8 mouse cellular contexts compared by ENCODE assay signal in genomic region chr5:33689221-33689844, GRCm38 (mm10). TPM values are rescaled to one million over a fixed set of nuclear protein-coding genes. Genes with fewer than 3 reads are reported as not detected.
DNase-seq lines count a peak whose midpoint lies in the region; ATAC-seq and TF ChIP-seq lines count a peak whose summit lies in the region.

No protein-coding gene starts in this region.

- peak; percentile 65 for DNase-seq in left cerebral cortex, postnatal 4 days
- DNase-seq in left cerebral cortex, postnatal 14 days (ENCODE audit: low spot score in 2 of 2), result no peak
- DNase-seq in heart, adult 8-10 months (ENCODE audit: low spot score), result peak; percentile 33
- DNase-seq in limb, embryonic 14.5 days (ENCODE audit: low spot score), result no peak

- H3K9ac ChIP-seq in limb, embryonic 14.5 days (ENCODE audit: low read depth, low read length, severe bottlenecking), result peak overlapping the region; percentile 34; the same call in 1 of the 2 replicates
- H3K9ac ChIP-seq in neural tube, embryonic 15.5 days (replicated peaks), result no peak overlapping the region

- no peak for TF ChIP-seq POLR2A in limb, embryonic 14.5 days (IDR thresholded peaks at IDR 0.05; ENCODE audit: borderline replicate concordance, extremely low read depth, insufficient read depth, insufficient read length)

- no peak for ATAC-seq in limb, embryonic 14.5 days (ENCODE audit: low FRiP score, low read depth)
- ATAC-seq in neural tube, embryonic 15.5 days (ENCODE audit: low FRiP score), result peak; percentile 83
- ATAC-seq in frontal cortex, adult (ENCODE audit: low TSS enrichment), result no peak
- no peak for ATAC-seq in megakaryocyte progenitor cell, adult 5-6 weeks (replicated peaks; ENCODE audit: poor library complexity)
- no peak for ATAC-seq in inflammation-experienced regulatory T-cells, adult 6 months

- intact Hi-C loops in left cerebral cortex, postnatal 4 days (cut with DNase I), result loop anchor here (5.0 kb wide), 1 partner anchor 38 kb away; no protein-coding TSS in a partner anchor
- intact Hi-C loops in left cerebral cortex, postnatal 14 days (cut with DNase I), result loop anchor here (10.0 kb wide), 1 partner anchor 265 kb away; no protein-coding TSS in a partner anchor

- peak overlapping the region; percentile 10; the same call in 1 of the 2 replicates for H3K4me2 ChIP-seq in limb, embryonic 14.5 days (replicated peaks; ENCODE audit: low read depth, low read length, severe bottlenecking)
- peak overlapping the region; percentile 23; the same call in 1 of the 2 replicates for H3K4me2 ChIP-seq in neural tube, embryonic 15.5 days

- 38% methylated on average over 16 of the region's 20 CpGs for WGBS in limb, embryonic 14.5 days
- WGBS in neural tube, embryonic 15.5 days, result 8% methylated on average over 20 of the region's 20 CpGs

- no peak overlapping the region for H3K27ac ChIP-seq in limb, embryonic 14.5 days (replicated peaks; ENCODE audit: low read depth, low read length)
- H3K27ac ChIP-seq in neural tube, embryonic 15.5 days (replicated peaks), result peak overlapping the region; percentile 78

- H3K27me3 ChIP-seq in limb, embryonic 14.5 days (ENCODE audit: control insufficient read depth, insufficient read depth, low read length), result no peaks in the 10 kb centered on the region
- peaks cover 15% of the 10 kb centered on the region for H3K27me3 ChIP-seq in neural tube, embryonic 15.5 days (replicated peaks)

- no peaks in the 10 kb centered on the region for H3K36me3 ChIP-seq in limb, embryonic 14.5 days (ENCODE audit: control insufficient read depth, insufficient read depth, low read length)
- no peaks in the 10 kb centered on the region for H3K36me3 ChIP-seq in neural tube, embryonic 15.5 days

- H3K9me3 ChIP-seq in limb, embryonic 14.5 days (ENCODE audit: control insufficient read depth, low read length), result no peaks in the 10 kb centered on the region
- no peaks in the 10 kb centered on the region for H3K9me3 ChIP-seq in neural tube, embryonic 15.5 days (replicated peaks)

- peaks cover 48% of the 10 kb centered on the region for H3K4me1 ChIP-seq in limb, embryonic 14.5 days (ENCODE audit: control insufficient read depth, insufficient read depth, low read length)
- peaks cover 36% of the 10 kb centered on the region for H3K4me1 ChIP-seq in neural tube, embryonic 15.5 days

- H3K4me3 ChIP-seq in limb, embryonic 14.5 days (replicated peaks; ENCODE audit: low read length), result no peak overlapping the region
- no peak overlapping the region for H3K4me3 ChIP-seq in neural tube, embryonic 15.5 days (replicated peaks)

RNA-seq across cellular contexts. Expression of gene Tmem129, which starts 31.1 kb away (rescaled TPM):
- total RNA-seq in left cerebral cortex, postnatal 4 days (2021), result 10 to 100 TPM; 15.2 to 17.6 TPM
- total RNA-seq in left cerebral cortex, postnatal 14 days (2021), result 10 to 100 TPM; 24.9 to 26.7 TPM
- 10 to 100 TPM; 20.4 to 22.2 (median 21.9) TPM for total RNA-seq in heart, adult 8-10 months (2022)
- polyA plus RNA-seq in limb, embryonic 14.5 days (2012; rRNA removed), result 49.9 and 68.5 TPM in 2 replicates
- 44.9 and 49.3 TPM in 2 replicates for polyA plus RNA-seq in limb, embryonic 14.5 days (2014; fragmentation: Nextera tagmentation; extraction: Ambion mirVana)
- 27.7 and 29.7 TPM in 2 replicates for polyA plus RNA-seq in neural tube, embryonic 15.5 days (2015; fragmentation: Nextera tagmentation; extraction: Ambion mirVana)
- 15.9 and 17.5 TPM in 2 replicates for total RNA-seq in megakaryocyte progenitor cell, adult 5-6 weeks (2015)
- 17.8 and 23.7 TPM in 2 replicates for total RNA-seq in megakaryocyte progenitor cell, adult 5-6 weeks (2017)
- polyA plus RNA-seq in inflammation-experienced regulatory T-cells, adult 6 months (2017; shearing (Covaris generic)), result 10 to 100 TPM; 26.3 to 33.7 (median 32.2) TPM

RNA-seq across cellular contexts. Expression of gene Tacc3, which starts 31.4 kb away (rescaled TPM):
- 10 to 100 TPM; 14.9 to 15.3 TPM for total RNA-seq in left cerebral cortex, postnatal 4 days (2021)
- 10 to 100 TPM in 1 of 2 experiments, 1 to 10 TPM in 1; 9.1 to 11.2 TPM for total RNA-seq in left cerebral cortex, postnatal 14 days (2021)
- 1 to 10 TPM; 1.6 to 3.1 (median 2.1) TPM for total RNA-seq in heart, adult 8-10 months (2022)
- 84.3 and 103 TPM in 2 replicates for polyA plus RNA-seq in limb, embryonic 14.5 days (2012; rRNA removed)
- polyA plus RNA-seq in limb, embryonic 14.5 days (2014; fragmentation: Nextera tagmentation; extraction: Ambion mirVana), result 147 and 154 TPM in 2 replicates
- 27.5 and 61.7 TPM in 2 replicates for polyA plus RNA-seq in neural tube, embryonic 15.5 days (2015; fragmentation: Nextera tagmentation; extraction: Ambion mirVana)
- 180 and 190 TPM in 2 replicates for total RNA-seq in megakaryocyte progenitor cell, adult 5-6 weeks (2015)
- 184 and 199 TPM in 2 replicates for total RNA-seq in megakaryocyte progenitor cell, adult 5-6 weeks (2017)
- 100 to 1,000 TPM in 1 of 3 experiments, 10 to 100 TPM in 2; 19.1 to 147 (median 22.1) TPM for polyA plus RNA-seq in inflammation-experienced regulatory T-cells, adult 6 months (2017; shearing (Covaris generic))

RNA-seq across cellular contexts. Expression of gene Fgfr3, which starts 32.1 kb away (rescaled TPM):
- 10 to 100 TPM; 59.3 to 59.7 TPM for total RNA-seq in left cerebral cortex, postnatal 4 days (2021)
- total RNA-seq in left cerebral cortex, postnatal 14 days (2021), result 100 to 1,000 TPM; 109 to 111 TPM
- 10 to 100 TPM in 2 of 4 experiments, 1 to 10 TPM in 2; 5.7 to 10.7 (median 9.3) TPM for total RNA-seq in heart, adult 8-10 months (2022)
- 143 and 179 TPM in 2 replicates for polyA plus RNA-seq in limb, embryonic 14.5 days (2012; rRNA removed)
- 27.5 and 32.9 TPM in 2 replicates for polyA plus RNA-seq in limb, embryonic 14.5 days (2014; fragmentation: Nextera tagmentation; extraction: Ambion mirVana)
- polyA plus RNA-seq in neural tube, embryonic 15.5 days (2015; fragmentation: Nextera tagmentation; extraction: Ambion mirVana), result 36.0 and 43.6 TPM in 2 replicates
- 0.39 TPM in 1 of 2 replicates, not detected in the other for total RNA-seq in megakaryocyte progenitor cell, adult 5-6 weeks (2015)
- total RNA-seq in megakaryocyte progenitor cell, adult 5-6 weeks (2017), result 1.0 TPM in 1 of 2 replicates, not detected in the other
- polyA plus RNA-seq in inflammation-experienced regulatory T-cells, adult 6 months (2017; shearing (Covaris generic)), result not detected

RNA-seq across cellular contexts. Expression of gene Slbp, which starts 37.0 kb away (rescaled TPM):
- 10 to 100 TPM; 36.1 to 39.2 TPM for total RNA-seq in left cerebral cortex, postnatal 4 days (2021)
- 10 to 100 TPM; 23.6 to 27.7 TPM for total RNA-seq in left cerebral cortex, postnatal 14 days (2021)
- 10 to 100 TPM in 2 of 4 experiments, 1 to 10 TPM in 2; 8.8 to 12.0 (median 10.6) TPM for total RNA-seq in heart, adult 8-10 months (2022)
- polyA plus RNA-seq in limb, embryonic 14.5 days (2012; rRNA removed), result 110 and 148 TPM in 2 replicates
- 190 and 199 TPM in 2 replicates for polyA plus RNA-seq in limb, embryonic 14.5 days (2014; fragmentation: Nextera tagmentation; extraction: Ambion mirVana)
- polyA plus RNA-seq in neural tube, embryonic 15.5 days (2015; fragmentation: Nextera tagmentation; extraction: Ambion mirVana), result 120 and 157 TPM in 2 replicates
- 206 and 223 TPM in 2 replicates for total RNA-seq in megakaryocyte progenitor cell, adult 5-6 weeks (2015)
- total RNA-seq in megakaryocyte progenitor cell, adult 5-6 weeks (2017), result 253 and 266 TPM in 2 replicates
- 100 to 1,000 TPM; 121 to 329 (median 129) TPM for polyA plus RNA-seq in inflammation-experienced regulatory T-cells, adult 6 months (2017; shearing (Covaris generic))

RNA-seq across cellular contexts. Expression of gene Gm9903, which starts 59.6 kb away (rescaled TPM):
- under 1 TPM; 0.20 to 0.86 TPM for total RNA-seq in left cerebral cortex, postnatal 4 days (2021)
- total RNA-seq in left cerebral cortex, postnatal 14 days (2021), result 1 to 10 TPM in 1 of 2 experiments, under 1 TPM in 1; 0.72 to 1.3 TPM
- 1 to 10 TPM in 2 of 4 experiments, under 1 TPM in 2; 0.87 to 1.1 (median 1.0) TPM for total RNA-seq in heart, adult 8-10 months (2022)
- polyA plus RNA-seq in limb, embryonic 14.5 days (2012; rRNA removed), result 0.78 and 0.80 TPM in 2 replicates
- polyA plus RNA-seq in limb, embryonic 14.5 days (2014; fragmentation: Nextera tagmentation; extraction: Ambion mirVana), result 0.73 and 0.89 TPM in 2 replicates
- polyA plus RNA-seq in neural tube, embryonic 15.5 days (2015; fragmentation: Nextera tagmentation; extraction: Ambion mirVana), result 0.59 and 0.83 TPM in 2 replicates
- 0.37 and 0.74 TPM in 2 replicates for total RNA-seq in megakaryocyte progenitor cell, adult 5-6 weeks (2015)
- 1.1 TPM in 1 of 2 replicates, not detected in the other for total RNA-seq in megakaryocyte progenitor cell, adult 5-6 weeks (2017)
- polyA plus RNA-seq in inflammation-experienced regulatory T-cells, adult 6 months (2017; shearing (Covaris generic)), result under 1 TPM; 0.63 to 0.82 (median 0.66) TPM

Comparison
In these comparisons a context has a peak if more than half of its experiments do, and no peak if none do; other contexts are left out.
1. DNase-seq: peak in left cerebral cortex, postnatal 4 days (single experiment) and heart, adult 8-10 months (single experiment); none in left cerebral cortex, postnatal 14 days (0 of 2) and limb, embryonic 14.5 days (single experiment).
2. RNA of gene Tacc3, which starts 31.4 kb away (total RNA-seq): 180 to 199 TPM in megakaryocyte progenitor cell, adult 5-6 weeks; 14.9 to 15.3 TPM in left cerebral cortex, postnatal 4 days, 9.1 to 11.2 TPM in left cerebral cortex, postnatal 14 days and 1.6 to 3.1 TPM in heart, adult 8-10 months; every median in the first group is over 10 times any median in the second.
3. RNA of gene Fgfr3, which starts 32.1 kb away (total RNA-seq): 109 to 111 TPM in left cerebral cortex, postnatal 14 days and 59.3 to 59.7 TPM in left cerebral cortex, postnatal 4 days; 5.7 to 10.7 TPM in heart, adult 8-10 months and 0.39 to 1.0 TPM in megakaryocyte progenitor cell, adult 5-6 weeks; every median in the first group is over 4 times any median in the second.